In the genomic region with DNA sequence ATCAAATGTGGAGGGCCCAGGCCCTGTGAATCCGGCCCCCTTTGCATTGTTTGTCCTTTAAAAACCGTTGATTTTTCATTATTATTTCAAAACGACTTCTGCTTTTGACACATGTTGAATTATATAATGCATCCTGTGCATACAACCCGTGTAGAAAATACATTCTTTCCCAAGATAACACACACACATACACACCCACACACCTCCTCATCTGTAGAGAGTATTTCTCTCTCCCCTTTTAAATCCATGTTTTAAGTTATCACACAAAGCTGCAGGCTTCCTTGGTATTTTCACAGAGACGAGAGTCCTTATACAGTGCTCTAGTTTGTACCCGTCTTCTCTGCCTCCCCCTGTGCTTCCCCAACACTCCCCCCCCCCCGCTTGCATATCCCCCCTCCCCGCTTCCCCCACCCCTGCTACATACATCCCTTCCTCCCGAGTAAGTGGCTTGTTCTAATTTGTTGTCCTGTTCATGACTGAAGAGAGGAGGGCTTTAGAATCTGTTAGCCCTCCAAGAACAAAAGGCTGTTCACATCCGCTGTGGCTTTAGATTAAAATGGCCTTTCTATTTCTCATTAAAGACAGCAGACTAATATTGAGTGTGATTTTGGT, we compare ENCODE assay signal across 8 mouse cellular contexts.
A peak's percentile ranks its signal among the peaks of the same experiment; 100 is the strongest.
DNase-seq lines count a peak whose midpoint lies in the region; ATAC-seq lines count a peak whose summit lies in the region.

No protein-coding gene starts in this region.

- peak overlapping the region; percentile 26 for H3K4me2 ChIP-seq in lung, embryonic 15.5 days
- no peak overlapping the region for H3K4me2 ChIP-seq in intestine, embryonic 16.5 days (ENCODE audit: low read depth, low read length)
- H3K4me2 ChIP-seq in neural tube, embryonic 15.5 days: peak overlapping the region; percentile 37; the same call in 1 of the 2 replicates

- WGBS in lung, embryonic 15.5 days: 13% methylated on average over 10 of the region's 10 CpGs
- WGBS in intestine, embryonic 16.5 days: 32% methylated on average over 10 of the region's 10 CpGs
- 22% methylated on average over 10 of the region's 10 CpGs for WGBS in neural tube, embryonic 15.5 days

- peak overlapping the region; percentile 92 for H3K27ac ChIP-seq in lung, embryonic 15.5 days
- H3K27ac ChIP-seq in intestine, embryonic 16.5 days (ENCODE audit: low read length): peak overlapping the region; percentile 69
- H3K27ac ChIP-seq in neural tube, embryonic 15.5 days (replicated peaks): peak overlapping the region; percentile 81

- H3K9ac ChIP-seq in lung, embryonic 15.5 days: no peak overlapping the region
- peak overlapping the region; percentile 52; the same call in 1 of the 2 replicates for H3K9ac ChIP-seq in intestine, embryonic 16.5 days (ENCODE audit: low read depth, low read length)
- no peak overlapping the region for H3K9ac ChIP-seq in neural tube, embryonic 15.5 days (replicated peaks)

- no peak overlapping the region for H3K4me3 ChIP-seq in lung, embryonic 15.5 days
- no peak overlapping the region for H3K4me3 ChIP-seq in intestine, embryonic 16.5 days (ENCODE audit: low read length)
- H3K4me3 ChIP-seq in neural tube, embryonic 15.5 days (replicated peaks): no peak overlapping the region

- H3K36me3 ChIP-seq in lung, embryonic 15.5 days: no peaks in the 10 kb centered on the region
- no peaks in the 10 kb centered on the region for H3K36me3 ChIP-seq in intestine, embryonic 16.5 days (ENCODE audit: control insufficient read depth, insufficient read depth, low read length)
- H3K36me3 ChIP-seq in neural tube, embryonic 15.5 days: no peaks in the 10 kb centered on the region

- no peaks in the 10 kb centered on the region for H3K9me3 ChIP-seq in lung, embryonic 15.5 days
- no peaks in the 10 kb centered on the region for H3K9me3 ChIP-seq in intestine, embryonic 16.5 days (ENCODE audit: control insufficient read depth, low read length)
- no peaks in the 10 kb centered on the region for H3K9me3 ChIP-seq in neural tube, embryonic 15.5 days (replicated peaks)

- no peaks in the 10 kb centered on the region for H3K27me3 ChIP-seq in lung, embryonic 15.5 days
- H3K27me3 ChIP-seq in intestine, embryonic 16.5 days (replicated peaks; ENCODE audit: control insufficient read depth, insufficient read depth, low read length): no peaks in the 10 kb centered on the region
- H3K27me3 ChIP-seq in neural tube, embryonic 15.5 days (replicated peaks): no peaks in the 10 kb centered on the region

- peaks cover 30% of the 10 kb centered on the region for H3K4me1 ChIP-seq in lung, embryonic 15.5 days
- H3K4me1 ChIP-seq in intestine, embryonic 16.5 days (ENCODE audit: control insufficient read depth, insufficient read depth, low read length): peaks cover 16% of the 10 kb centered on the region
- H3K4me1 ChIP-seq in neural tube, embryonic 15.5 days: peaks cover 29% of the 10 kb centered on the region

- DNase-seq in frontal cortex, postnatal 36 days (ENCODE audit: low spot score in 2 of 2): no peak
- no peak for DNase-seq in lung, postnatal 25 days (ENCODE audit: low spot score)
- no peak for DNase-seq in retina, postnatal 1 day

- ATAC-seq in frontal cortex, adult (ENCODE audit: low TSS enrichment): peak; percentile 52; the same call in 1 of the 2 replicates
- peak; percentile 7; the same call in 1 of the 2 replicates for ATAC-seq in lung, embryonic 15.5 days (ENCODE audit: borderline replicate concordance, extremely low read depth, low FRiP score, low TSS enrichment)
- peak; percentile 46; the same call in 1 of the 2 replicates for ATAC-seq in intestine, embryonic 16.5 days
- peak; percentile 71 for ATAC-seq in neural tube, embryonic 15.5 days (ENCODE audit: low FRiP score)
- ATAC-seq in megakaryocyte-erythroid progenitor cell, adult 5-6 weeks (replicated peaks; ENCODE audit: low FRiP score, low TSS enrichment, poor library complexity, severe bottlenecking): no peak
